Mouse (Mus musculus): ENCODE measurements at regions not wholly inside any gene's neighbourhood (a gene's known extent, or its start where the extent isn't known, plus 50 kb on each side); places are given as distances from the start of the nearest gene placed in this dataset.

GRCm38 (mm10) chr14:102392351-102392750 is 590.1 kb downstream of the Kctd12 start:
- TF ChIP-seq POLR2A (IDR thresholded peaks at IDR 0.05; ENCODE audit: borderline replicate concordance, extremely low read depth, low read depth, low read length) (no peak), CTCF (IDR thresholded peaks at IDR 0.05; ENCODE audit: insufficient read depth, low read length) (no peak)
